Mouse (Mus musculus) lung, postnatal 36 days (tissue): ENCODE data around the gene Flad1.

Experiments used
- DNase-seq: peaks from one replicate; pipeline ENCODE4 v3.0.0; 2022; ENCODE audit warnings: mixed read lengths

Gene Flad1

DNA sequence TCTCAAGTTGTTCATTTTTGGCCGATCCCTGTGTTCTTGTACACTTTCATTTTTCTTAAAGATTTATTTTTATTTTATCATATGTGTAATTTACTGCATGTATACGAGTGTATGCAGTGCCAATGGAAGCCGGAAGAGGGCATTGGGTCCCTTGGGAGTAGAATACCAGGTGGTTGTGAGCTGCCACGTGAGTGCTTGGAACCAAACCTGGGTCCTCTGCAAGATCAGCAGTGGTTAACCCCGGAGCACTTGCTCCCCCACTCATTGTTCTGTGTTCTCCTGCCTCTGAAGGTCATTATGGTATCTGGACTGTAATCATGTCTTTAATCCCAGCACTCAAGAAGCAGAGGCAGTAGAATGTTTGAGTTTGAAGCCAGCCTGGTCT is 13.5 kb upstream of the Flad1 start:
- no peak for DNase-seq

DNA sequence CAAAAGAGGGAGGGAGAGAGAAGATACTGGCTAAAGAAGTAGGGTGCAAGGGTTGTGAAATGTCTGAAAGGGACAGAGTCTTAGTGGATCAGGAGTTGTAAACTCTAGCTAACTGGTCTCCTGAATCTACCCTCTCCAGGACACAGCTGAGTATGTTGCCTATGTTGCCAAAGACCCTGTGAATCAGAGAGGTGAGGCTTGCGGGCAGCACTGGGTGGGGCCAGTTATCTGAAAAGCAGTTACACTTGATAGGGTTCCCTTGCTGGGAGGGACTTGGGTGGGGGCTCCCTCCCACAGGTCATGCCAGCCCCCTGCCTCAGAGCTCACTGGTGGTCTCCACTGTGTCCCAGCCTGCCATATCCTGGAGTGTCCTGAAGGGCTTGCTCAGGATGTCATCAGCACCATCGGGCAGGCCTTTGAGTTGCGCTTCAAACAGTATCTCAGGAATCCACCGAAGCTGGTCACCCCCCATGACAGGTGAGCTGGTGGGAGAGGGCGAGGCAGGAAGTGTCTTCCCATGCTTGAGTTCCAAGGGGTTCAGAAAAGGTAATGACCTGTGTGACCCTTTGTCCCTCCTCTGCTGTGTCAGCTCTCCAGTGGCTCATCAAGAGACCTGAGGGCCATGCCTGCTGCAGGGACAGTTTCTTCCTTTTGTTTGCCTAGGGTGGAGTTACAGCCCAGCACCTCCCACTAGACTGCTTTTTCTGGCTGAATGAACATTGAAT is 12.9 kb upstream of the Flad1 start:
- DNase-seq: no peak

DNA sequence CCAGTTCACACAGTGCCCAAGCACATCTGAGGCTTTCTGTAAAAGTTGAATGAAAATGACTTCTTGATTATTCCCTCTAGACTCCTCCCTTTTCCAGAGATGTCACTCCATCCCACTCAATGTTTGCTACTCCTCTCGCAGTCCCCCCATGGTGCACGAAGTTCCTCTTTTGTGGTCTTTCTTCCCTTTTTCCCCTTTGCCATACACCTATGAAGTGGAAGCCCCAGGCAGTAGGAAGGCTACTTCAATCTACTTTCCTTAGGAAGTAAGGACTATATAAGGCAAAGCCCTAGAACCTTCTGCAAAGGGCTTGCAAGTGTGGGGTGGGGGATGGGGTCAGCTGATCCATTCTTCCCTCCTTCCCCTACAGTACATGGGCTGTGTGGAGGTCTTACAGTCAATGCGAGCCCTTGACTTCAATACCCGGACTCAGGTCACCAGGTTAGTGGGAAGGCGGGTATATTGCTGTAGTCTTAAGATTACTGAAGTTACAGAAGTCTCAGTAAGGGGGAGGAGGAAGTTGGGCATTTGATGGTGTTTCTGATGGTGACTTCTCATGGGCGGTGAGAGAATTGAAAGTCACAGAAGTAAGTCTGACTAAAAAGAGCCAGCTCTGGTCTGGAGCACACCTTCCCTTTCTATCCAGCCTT is 11.0 kb upstream of the Flad1 start:
- peak; percentile 29 for DNase-seq

DNA sequence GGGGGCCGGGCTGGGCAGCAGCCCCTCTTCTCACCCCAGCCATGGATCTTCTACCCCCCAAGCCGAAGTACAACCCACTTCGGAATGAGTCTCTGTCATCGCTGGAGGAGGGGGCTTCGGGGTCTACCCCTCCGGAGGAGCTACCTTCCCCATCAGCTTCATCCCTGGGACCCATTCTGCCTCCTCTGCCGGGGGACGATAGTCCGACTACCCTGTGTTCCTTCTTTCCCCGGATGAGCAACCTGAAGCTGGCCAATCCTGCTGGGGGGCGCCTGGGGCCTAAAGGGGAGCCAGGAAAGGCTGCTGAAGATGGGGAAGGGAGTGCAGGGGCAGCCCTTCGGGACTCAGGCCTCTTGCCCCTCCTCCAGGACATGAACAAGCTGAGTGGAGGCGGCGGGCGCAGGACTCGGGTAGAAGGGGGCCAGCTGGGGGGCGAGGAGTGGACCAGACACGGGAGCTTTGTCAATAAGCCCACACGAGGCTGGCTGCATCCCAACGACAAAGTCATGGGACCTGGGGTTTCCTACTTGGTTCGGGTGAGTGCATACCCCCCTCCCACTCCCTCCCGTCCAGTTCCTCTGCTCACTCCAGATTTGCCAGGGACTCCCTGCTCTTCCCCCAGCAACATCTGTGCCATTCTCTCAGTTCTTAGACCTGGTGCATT is 10.3 kb upstream of the Flad1 start:
- DNase-seq: peak; percentile 38

DNA sequence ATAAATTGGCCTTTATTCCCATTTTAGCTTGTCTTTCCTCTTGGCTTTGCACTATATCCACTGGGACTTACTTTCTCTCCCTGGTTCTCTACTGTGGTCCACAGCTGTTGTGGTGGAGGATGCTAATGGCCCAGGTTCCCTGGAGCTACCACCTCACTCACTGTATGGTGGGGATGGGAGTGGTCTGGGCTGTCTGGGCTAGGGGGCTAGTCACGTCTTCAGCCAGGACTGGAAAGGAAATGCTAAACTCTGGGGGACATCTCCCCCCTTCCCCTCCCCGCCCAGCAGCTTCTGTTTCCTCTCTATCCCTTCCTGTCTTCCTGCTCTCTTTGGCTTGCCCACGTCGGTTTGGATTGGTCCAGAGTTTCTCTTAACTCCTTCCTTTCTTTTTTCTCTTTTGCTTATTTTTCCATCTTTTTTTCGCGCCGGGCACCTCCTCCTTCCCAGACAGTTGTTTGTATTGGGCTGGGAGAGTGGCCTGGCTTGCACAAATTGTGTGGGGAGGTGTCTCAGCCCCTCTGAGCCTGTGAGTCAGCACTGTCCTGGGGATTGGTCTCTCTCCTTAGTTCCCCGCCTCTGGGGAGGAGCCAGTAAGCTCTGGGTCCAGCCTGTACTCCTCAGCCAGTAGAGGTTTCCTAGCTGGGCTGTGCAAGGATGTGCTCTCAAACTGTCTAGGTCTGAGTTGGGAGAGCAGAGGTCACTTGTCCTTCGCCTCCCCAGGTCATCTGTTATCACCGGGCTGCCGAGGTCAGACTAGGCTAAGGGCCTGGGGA is 9.5 kb upstream of the Flad1 start:
- peak; percentile 93 for DNase-seq

DNA sequence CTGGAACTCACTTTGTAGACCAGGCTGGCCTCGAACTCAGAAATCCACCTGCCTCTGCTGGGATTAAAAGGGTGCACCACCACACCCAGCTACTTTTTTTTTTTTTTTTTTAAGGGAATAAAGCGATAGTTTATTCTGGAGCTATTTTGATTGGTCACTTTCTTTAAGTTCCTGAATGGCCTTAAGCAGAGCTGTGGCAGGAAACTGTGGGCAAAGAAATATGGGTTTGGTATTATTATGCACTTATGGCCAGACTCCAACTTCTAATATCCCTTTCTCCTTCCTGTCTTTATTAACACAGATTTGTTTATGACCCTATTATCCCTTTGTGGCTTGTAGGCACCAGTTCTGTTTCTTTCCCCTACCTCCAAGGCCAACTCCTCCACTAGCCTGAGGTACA is 8.8 kb upstream of the Flad1 start:
- no peak for DNase-seq

DNA sequence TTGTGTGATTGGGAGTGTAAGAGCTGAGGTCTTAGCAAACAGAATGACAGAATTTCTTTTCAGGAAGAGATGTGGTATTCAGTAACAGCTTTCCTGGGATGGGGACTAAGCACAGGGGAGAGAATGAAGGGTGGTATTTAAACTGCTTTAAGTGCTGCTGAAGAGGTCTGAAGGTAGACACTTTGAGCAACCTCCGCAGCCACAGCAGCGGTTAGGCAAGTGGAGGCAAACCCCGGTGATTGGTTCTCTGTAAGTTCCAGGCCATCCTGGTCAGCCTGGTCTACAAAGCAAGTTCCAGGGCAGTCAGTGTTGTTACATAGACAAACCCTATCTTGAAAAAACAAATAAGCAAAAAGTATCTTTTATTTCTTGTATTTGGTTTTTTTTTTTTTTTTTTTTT is 8.3 kb upstream of the Flad1 start:
- DNase-seq: peak; percentile 41

DNA sequence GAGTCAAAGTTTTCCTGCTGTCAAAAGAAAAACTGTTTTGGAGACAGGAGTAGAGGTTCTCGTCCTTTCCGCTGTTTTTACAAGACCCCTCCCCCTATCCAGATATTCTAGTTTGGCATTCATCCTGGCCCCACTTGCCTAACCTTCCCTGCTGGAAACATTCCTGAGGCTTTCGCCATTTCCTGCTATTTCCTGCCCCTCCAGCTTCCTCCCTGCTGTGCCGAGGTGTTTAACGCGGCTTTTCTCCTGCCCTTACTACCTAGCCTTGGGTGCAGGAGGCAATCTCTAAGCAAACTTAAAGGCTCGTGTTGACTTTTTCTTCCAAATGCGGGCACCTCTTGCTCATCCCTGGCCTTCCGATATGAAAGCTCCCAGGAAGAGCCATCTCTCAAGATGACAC is 7.9 kb upstream of the Flad1 start:
- DNase-seq: peak; percentile 85

DNA sequence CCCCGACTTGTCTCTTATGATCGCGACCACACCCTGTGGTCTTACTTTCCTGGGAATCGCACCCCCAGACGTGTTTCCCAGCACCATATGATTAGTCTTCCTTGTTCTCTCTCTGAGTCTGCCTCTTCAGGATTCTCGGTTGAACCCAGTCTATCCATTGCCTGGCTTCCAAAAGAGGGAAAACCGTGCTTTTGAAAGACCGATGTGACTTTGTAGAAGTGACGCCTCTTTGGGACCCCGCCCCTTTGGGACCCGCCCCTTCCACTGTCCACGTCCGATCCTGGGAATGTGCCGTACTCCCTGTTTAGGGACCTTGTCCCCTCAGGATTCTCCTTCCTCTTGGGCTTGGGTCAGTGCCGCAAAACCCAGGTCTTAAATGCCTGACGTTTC is 7.2 kb upstream of the Flad1 start:
- peak; percentile 92 for DNase-seq

DNA sequence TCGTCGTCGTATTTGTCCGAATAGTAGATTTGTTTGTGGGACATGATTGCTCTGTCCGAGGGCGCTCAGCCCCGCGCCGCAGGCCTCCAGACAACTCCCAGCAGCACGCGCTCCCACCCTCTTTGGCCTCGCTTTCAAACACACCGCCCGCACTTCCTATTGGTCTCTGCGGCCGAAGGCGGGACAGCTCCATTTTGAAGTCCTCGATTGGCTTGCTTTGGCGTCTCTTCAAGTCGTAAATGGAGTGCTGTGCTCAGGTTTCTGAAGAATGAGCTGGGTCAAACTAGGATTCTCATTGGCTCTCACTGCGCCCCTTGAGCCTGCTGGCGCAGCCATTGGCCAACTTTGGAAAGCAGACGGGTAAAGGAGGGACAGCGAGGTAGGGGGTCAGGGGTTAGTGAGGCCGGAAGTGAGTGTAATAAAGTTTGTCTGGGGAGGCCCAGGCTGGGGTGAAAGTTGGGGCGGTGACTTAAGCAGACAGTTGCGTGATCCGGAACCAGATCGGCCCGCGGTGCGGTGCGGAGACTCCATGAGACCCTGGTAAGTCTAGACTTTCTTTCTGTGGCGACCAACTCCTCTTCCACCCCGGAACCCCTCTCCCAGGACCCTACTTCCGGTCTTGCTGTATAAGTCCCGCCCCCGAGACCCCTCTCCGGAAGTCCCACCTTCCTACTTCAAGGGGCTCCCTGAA is 6.6 kb upstream of the Flad1 start, which contains the start of the genes Cks1b and Shc1:
Gene Cks1b, minus strand, starts transcription at position 214 of the 691 bp plus-strand sequence.
Gene Shc1, plus strand, starts transcription at position 274 of the 691 bp plus-strand sequence.
- peak; percentile 99 for DNase-seq

DNA sequence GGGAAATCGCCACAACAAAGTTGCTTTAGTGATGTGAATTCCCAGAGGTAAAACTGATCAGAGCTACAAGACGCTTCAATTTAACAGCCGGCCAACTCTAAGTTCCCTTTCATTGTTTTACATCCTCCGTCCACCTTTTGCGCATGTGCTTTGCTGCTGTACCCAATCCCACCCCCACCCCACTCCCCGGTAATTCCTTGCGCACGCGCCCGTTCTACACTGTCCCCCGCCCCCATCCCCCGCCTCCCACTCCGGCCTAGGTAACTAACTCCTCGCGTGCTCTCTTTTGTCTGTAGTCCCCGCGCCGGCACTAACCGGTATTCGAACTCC is 6.1 kb upstream of the Flad1 start:
- no peak for DNase-seq

DNA sequence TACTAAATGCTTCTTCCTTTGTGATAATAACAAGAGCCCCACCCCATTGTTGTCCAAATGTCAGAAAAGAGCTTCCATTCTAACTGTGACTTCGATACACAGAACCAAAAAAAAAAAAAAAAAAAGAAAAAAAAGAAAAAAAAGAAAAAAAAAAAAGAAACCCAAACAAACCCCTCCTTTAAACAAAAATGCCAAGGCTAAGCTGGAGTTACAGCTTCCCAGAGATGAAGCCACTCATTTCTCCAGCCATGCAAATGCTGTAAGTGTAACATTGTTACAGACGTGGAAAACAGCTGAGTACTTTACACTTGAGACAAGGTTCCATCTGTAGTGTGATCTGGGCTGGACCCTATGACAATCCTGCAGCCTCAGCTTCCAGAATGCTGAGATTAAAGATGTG is 5.5 kb upstream of the Flad1 start:
- DNase-seq: no peak

DNA sequence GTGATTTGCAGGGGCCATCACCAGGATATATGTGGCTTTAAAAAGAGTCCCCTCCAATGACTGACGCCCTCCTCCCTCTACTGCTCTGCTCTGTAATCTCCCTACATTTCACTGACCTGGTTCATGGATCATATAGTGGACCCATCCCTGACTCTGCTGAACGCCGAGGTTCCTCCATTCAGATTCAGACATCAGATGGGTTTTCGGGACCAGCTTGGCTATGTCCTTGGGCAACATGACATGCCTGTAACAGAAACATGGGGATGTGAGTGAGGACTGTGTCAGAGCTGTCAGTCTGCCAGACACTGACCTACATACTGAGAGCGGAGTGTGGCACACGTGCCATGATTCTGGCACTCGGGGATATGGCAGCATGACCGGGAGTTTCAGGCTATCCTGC is 4.5 kb upstream of the Flad1 start:
- DNase-seq: no peak

DNA sequence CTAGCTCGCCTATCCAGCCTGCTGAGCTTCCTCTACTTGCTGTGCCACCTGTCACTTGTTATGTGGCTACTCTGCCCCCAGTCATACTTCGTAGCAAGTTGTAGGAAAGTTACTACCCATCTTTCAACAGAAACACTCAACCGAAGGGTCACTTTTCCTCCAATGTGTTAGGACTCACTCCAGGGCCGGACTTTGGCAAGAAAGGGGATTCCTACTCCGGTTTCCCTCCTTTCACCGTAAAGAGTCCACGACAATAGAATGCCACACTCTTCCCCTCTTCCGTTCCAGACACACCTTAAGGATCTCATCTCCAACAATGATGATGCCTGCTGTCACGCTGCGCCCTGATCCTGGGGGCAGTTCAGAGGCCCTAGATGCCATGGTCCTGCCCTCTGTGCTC is 806 bp downstream of the Flad1 start:
- no peak for DNase-seq

DNA sequence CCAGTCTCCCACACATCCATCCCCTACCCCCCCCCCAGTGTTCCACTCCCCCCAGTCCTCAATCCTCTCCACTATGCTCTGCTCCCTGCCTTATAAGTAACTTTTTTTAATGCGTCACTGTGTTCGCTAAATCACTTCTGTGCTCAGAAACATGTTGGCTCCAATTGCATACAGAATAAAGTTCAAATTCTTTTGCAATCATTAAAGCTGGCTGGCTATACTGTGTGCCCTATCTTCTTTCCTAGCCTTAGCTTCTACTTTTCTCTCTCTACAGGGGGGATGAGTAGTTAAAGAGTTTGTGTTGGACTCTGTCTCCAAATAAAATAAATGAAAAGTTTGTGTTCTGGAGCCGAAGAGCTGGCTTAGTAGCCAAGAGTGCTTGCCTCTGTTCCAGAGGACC is 2.0 kb downstream of the Flad1 start:
- no peak for DNase-seq

DNA sequence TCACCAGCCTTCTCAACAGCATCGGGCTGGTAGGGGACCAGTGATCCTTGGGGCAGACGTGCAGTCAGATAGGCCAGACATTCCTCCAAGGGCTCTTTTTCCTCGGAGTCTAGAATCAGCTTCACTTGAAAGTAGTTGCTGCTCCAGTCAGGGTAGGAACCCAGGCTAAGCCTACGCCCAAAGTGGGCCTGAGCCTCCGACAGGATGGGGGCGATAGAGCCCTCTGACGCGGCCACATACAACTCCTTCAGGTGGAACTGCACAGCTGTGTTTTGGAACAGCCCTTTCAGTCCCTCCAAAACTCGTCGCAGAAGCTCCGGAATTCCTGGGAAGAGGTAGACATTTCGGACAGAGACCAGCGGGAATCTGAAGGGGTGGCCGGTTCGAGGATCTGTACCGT is 3.2 kb downstream of the Flad1 start:
- no peak for DNase-seq

DNA sequence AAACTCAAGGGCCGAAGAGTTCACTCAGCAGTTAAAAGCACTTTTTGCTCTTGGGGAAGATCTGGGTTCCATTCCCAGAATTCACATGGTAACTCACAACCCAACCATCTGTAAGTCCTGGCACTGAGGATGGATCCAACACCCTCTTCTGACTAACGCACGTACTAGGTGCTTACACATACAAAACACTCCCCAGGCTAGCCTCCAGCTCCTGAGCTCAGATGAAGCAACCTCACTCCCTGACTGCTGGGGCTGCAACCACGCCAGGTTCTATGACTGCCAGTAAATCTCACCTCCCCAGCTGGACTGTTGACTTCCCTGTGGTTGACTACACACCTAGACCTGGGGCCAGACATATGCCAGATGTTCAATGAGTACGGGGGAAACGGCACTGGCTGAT is 4.8 kb downstream of the Flad1 start:
- no peak for DNase-seq

DNA sequence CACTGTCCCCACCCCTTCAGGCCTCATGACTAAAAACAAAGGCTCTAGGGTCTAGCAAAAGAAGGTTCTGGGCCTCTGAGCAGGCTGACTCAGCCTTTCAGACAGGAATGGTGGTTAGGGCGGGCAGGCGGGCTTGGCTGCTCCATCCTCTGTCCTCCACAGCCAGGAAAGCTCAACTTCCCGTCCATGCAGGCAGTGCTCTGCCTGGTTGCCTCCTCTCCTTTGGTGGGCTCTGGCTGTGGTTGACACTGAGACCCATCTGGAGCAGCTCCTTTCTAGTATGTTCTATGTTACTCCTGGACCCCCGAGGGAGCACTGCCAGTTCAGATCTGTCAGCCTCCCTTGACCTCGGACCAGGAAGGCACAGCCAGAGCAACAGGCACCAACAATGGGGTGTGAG is 9.0 kb downstream of the Flad1 start, which contains the start of gene Lenep:
Gene Lenep, minus strand, starts transcription at position 101 of the 400 bp plus-strand sequence.
- no peak for DNase-seq

DNA sequence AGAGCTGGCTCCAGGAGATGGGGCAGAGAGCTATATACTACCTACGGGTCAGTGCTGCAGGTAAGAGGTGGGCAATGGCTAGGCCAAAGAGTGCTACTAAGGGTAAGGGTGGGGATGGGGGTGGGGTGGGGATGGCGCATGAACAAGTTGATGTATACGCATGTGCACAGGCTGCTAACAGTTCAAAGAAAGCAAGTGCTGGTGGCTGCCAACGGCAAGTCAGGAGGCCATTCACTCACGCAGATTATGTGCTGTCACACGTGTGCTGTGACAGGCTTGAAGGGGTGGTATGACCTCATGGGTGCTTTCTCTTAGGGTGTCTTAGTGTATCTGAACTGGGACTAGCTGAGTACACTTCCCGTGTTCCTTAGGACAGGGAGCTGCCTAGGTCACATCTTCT is 10.3 kb downstream of the Flad1 start:
- DNase-seq: no peak

DNA sequence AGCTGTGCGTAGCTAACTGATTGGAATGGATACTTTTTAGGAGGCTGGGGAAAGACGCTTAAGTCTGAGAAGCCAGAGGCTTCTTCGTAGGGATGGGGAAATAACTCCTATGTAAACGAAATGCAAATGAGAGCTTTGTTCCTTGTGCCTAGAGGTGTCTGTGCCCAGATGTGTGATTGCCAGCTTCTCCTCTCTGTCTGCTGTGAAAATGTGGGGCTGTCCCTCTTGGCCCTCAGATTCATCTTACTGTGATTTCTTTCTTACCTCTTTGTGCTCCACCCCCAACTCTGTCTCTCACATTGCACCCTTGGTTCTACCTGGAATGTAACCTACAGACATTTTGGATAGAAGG is 15.0 kb downstream of the Flad1 start:
- no peak for DNase-seq

DNA sequence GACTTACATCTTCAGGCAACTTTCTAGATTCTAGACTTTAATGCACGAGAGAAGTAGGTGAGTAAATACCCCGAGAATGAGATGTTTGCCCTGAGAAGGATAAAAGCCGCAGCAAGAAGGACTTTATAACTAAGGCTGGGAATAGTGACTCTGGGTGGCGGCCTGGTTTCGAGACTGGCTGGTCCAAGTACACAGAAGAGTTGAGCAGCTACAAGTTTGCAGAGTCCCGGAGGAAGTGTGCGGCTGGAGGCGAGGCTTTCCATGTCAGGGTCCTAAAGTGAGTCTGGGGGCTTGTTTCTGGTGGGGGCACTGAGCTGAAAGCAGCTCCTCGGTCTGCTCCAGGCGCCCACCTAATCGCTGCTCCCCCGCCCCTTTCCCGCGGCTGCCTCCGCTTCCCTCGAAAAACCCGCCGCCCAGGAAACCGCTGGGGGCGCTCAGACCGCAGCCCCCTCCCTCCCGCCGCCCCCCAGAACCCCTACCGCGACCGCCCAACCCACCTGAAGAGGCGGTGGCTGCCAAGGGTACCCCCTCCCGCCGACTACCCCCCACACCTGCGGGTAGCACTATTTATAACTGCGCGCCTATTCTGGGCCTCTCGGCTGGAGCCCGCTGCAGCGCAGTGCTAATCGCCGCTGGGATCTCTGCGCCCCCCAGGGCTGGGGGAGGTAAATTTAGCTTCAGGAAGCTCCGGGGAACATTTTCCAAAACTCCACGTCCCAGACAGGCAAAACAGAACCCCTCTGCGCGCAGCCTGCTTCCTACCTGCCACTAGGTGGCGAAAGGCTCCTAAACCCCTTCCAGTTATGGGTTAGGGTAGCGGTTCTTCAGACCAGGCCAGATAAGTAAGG is 15.6 kb downstream of the Flad1 start:
- DNase-seq: peak; percentile 86

DNA sequence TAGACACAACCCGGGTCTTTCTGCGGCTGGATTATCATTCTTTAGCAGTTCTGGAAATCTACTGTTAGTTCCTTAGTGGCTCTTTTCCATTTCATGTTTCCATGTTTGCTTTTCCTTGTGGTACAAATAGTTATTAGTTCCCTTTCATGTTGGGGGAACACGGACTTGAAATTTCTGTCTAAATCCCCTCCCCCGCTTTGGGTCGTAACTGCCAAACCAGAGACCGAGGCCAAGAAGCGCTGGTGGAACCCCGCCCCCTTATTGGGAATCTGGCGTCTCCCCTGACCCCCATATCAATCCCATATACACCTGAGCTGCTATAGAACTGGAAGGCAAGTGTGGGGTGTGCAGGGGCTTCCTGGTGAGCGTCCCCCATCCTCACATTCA is 16.3 kb downstream of the Flad1 start:
- no peak for DNase-seq
